Mouse (Mus musculus): ENCODE measurements around the gene Dexi.

The Dexi gene

GRCm38 (mm10) chr16:10454583-10454974 is 88.3 kb downstream of the Dexi start:
- no peak for DNase-seq (ENCODE audit: low spot score in 2 of 2)

- no peak for DNase-seq (ENCODE audit: low spot score in 2 of 2)
These were observed 88.8 kb downstream of the Dexi start for GRCm38 (mm10) chr16:10453872-10454582.
